Mouse (Mus musculus) lung, embryonic 14.5 days (tissue): ENCODE results near the gene Tsc2. TPM values are rescaled to one million over a fixed set of nuclear protein-coding genes. Genes with fewer than 3 reads are reported as not detected.

Source experiments
- ATAC-seq: fragments of 200-750 bp; cut with Nextera tagmentation; 2 replicates; pipeline ENCODE4 v1.8.0; 2017; ENCODE audit warnings: mild to moderate bottlenecking, moderate TSS enrichment, moderate library complexity; ENCODE audit not compliant: insufficient read depth
- DNase-seq: peaks from one replicate; pipeline ENCODE4 v3.0.0-alpha.2; 2015
- H3K27ac ChIP-seq: fragments of 300-500 bp; sonication (generic); 2 replicates; pipeline ENCODE4 v1.5.1; 2014; ENCODE audit warnings: low read depth, mild to moderate bottlenecking, moderate library complexity
- H3K27me3 ChIP-seq: fragments of 300-500 bp; sonication (generic); 2 replicates; pipeline ENCODE4 v1.6.1; 2014; ENCODE audit warnings: low read length, control low read depth; ENCODE audit not compliant: insufficient read depth
- H3K36me3 ChIP-seq: fragments of 300-500 bp; sonication (generic); 2 replicates; pipeline ENCODE4 v1.6.1; 2014; ENCODE audit warnings: control low read depth; ENCODE audit not compliant: insufficient read depth
- H3K4me1 ChIP-seq: fragments of 300-500 bp; sonication (generic); 2 replicates; pipeline ENCODE4 v1.6.1; 2014; ENCODE audit warnings: antibody characterized with exemption, control low read depth; ENCODE audit not compliant: insufficient read depth
- H3K4me2 ChIP-seq: fragments of 300-500 bp; sonication (generic); 2 replicates; pipeline ENCODE4 v1.6.1; 2014; ENCODE audit warnings: mild to moderate bottlenecking
- H3K4me3 ChIP-seq: fragments of 300-500 bp; sonication (generic); 2 replicates; pipeline ENCODE4 v1.5.1; 2014; ENCODE audit warnings: low read depth, low read length
- H3K9ac ChIP-seq: fragments of 300-500 bp; sonication (generic); 2 replicates; pipeline ENCODE4 v1.6.1; 2014
- H3K9me3 ChIP-seq: fragments of 300-500 bp; sonication (generic); 2 replicates; pipeline ENCODE4 v1.6.1; 2016; ENCODE audit warnings: low read depth, low read length, control low read depth
- CTCF ChIP-seq: IDR thresholded peaks from 2 replicates; pipeline ENCODE4 v1.5.1; 2016; ENCODE audit warnings: antibody characterized with exemption, low read depth
- WGBS: fragments of 180-500 bp; shearing (Covaris S2); extraction: QIAGEN DNeasy Blood & Tissue Kit; methylation state at CpG from one replicate; pipeline ENCODE4 v1.1.7; 2014; 5-methylcytosine and 5-hydroxymethylcytosine counted together
- polyA plus RNA-seq: library from polyadenylated mRNA; unstranded; fragments of >200 nt; fragmentation: Nextera tagmentation; extraction: Ambion mirVana; gene quantifications from 2 replicates; pipeline ENCODE4 v1.2.1, GENCODE M21; 2014

Tsc2 gene
- polyA plus RNA-seq, 1 experiment from 2014 or later: 66.5 TPM

GRCm38 (mm10) chr17:24647493-24647892 is 15.1 kb upstream of the Tsc2 start:
- peak overlapping the region; percentile 25; the same call in 1 of the 2 replicates for H3K4me2 ChIP-seq

DNA sequence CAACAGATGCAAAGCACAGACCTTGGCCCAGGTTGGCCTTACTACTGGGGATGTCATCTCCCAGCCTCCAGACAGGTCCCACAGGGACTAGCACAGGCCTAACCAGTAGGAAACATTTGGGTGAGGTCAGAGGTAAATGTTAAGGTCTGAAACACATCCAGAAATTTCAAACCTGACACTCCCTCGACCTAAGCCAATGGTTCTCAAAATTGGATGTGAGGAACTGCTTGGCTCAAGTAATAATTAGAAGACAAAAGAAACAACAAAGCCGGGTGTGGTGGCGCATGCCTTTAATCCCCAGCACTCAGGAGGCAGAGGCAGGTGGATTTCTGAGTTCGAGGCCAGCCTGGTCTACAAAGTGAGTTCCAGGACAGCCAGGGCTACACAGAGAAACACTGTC is 14.0 kb upstream of the Tsc2 start:
- Histone ChIP-seq H3K4me2 (no peak overlapping the region), H3K36me3 (peaks cover 9% of the 10 kb centered on the region; the same call in 1 of the 2 replicates), H3K9me3 (no peaks in the 10 kb centered on the region), H3K27ac (no peak overlapping the region; the same call in 1 of the 2 replicates), H3K9ac (no peak overlapping the region), H3K27me3 (no peaks in the 10 kb centered on the region), H3K4me1 (peaks cover 24% of the 10 kb centered on the region), H3K4me3 (no peak overlapping the region)
- WGBS: 81% methylated on average over 4 of the region's 4 CpGs
- no peak for ATAC-seq
- no peak for DNase-seq
- no peak for TF ChIP-seq CTCF

More at GRCm38 (mm10) chr17:24647493-24647892, 15.1 kb upstream of the Tsc2 start:
- Histone ChIP-seq H3K4me3 (peak overlapping the region; percentile 2; the same call in 1 of the 2 replicates), H3K36me3 (peaks cover 8% of the 10 kb centered on the region; the same call in 1 of the 2 replicates), H3K9me3 (no peaks in the 10 kb centered on the region), H3K4me1 (peaks cover 24% of the 10 kb centered on the region), H3K27ac (peak overlapping the region; percentile 54; the same call in 1 of the 2 replicates), H3K27me3 (no peaks in the 10 kb centered on the region), H3K9ac (no peak overlapping the region)
- no peak for DNase-seq
- 68% methylated on average over 11 of the region's 11 CpGs for WGBS
- no peak for TF ChIP-seq CTCF
- ATAC-seq: no peak

GRCm38 (mm10) chr17:24645916-24646315 is 13.5 kb upstream of the Tsc2 start:
- Histone ChIP-seq H3K27me3 (no peaks in the 10 kb centered on the region), H3K9ac (no peak overlapping the region), H3K36me3 (peaks cover 10% of the 10 kb centered on the region; the same call in 1 of the 2 replicates), H3K4me2 (no peak overlapping the region), H3K9me3 (no peaks in the 10 kb centered on the region), H3K4me1 (peaks cover 24% of the 10 kb centered on the region), H3K27ac (peak overlapping the region; percentile 84; the same call in 1 of the 2 replicates), H3K4me3 (no peak overlapping the region)
- ATAC-seq (no peak), DNase-seq (no peak)
- 72% methylated on average over 3 of the region's 3 CpGs for WGBS
- TF ChIP-seq CTCF: no peak

DNA sequence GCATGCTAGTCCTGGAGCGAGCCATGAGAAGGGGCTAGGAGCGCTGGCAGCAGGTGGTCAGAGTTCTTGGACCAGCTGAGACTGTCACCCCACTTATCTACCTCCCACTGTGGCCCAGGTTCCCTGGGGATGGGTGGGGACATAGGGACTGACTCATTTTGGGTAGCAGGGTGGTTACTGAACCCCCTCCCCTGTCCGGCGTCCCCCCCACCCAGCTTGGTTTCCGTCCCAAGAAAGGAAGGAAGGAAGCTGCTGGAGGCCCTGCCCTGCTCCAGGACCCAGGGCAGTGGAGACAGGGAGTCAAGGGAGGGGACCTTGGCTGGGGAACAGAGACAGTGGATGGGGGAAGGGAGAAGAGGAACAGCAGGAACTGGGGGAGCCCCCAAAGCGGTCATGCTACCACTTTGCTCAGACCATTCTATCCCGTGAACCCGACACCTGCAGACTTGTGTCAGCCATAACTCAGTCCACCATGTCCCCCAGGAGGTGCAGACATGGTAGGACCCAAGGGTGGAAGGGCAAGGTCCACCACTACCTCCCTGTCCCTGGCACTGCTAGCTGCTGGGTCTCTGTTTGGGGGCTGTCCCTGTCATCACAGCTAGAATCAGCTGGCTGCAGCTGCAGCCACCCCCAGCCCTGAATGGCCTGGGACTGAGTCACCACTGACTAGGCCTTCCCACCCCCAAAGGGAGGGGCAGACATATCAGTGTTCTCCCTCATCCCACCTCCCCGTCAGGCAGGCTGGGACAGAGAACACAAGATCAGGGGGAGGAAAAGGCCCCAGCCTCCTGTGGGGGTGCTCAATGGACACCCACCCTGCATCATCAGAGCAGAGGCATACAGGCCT is 12.7 kb upstream of the Tsc2 start:
- TF ChIP-seq CTCF: no peak

GRCm38 (mm10) chr17:24644030-24644715 is 11.7 kb upstream of the Tsc2 start:
- ATAC-seq (peak; percentile 47; the same call in 1 of the 2 replicates), DNase-seq (peak; percentile 56)
- Histone ChIP-seq H3K36me3 (peaks cover 27% of the 10 kb centered on the region; the same call in 1 of the 2 replicates), H3K9me3 (no peaks in the 10 kb centered on the region), H3K4me1 (peaks cover 22% of the 10 kb centered on the region), H3K4me2 (peak overlapping the region; percentile 38), H3K27ac (peak overlapping the region; percentile 84), H3K27me3 (no peaks in the 10 kb centered on the region), H3K9ac (peak overlapping the region; percentile 40), H3K4me3 (no peak overlapping the region; the same call in 1 of the 2 replicates)
- no peak for TF ChIP-seq CTCF
- WGBS: 28% methylated on average over 7 of the region's 7 CpGs

More for the DNA sequence above, 12.7 kb upstream of the Tsc2 start:
- 69% methylated on average over 9 of the region's 9 CpGs for WGBS
- DNase-seq (no peak), ATAC-seq (no peak)
- peaks cover 18% of the 10 kb centered on the region; the same call in 1 of the 2 replicates for H3K36me3 ChIP-seq
- no peaks in the 10 kb centered on the region for H3K27me3 ChIP-seq
- H3K9ac ChIP-seq: peak overlapping the region; percentile 26; the same call in 1 of the 2 replicates
- H3K9me3 ChIP-seq: no peaks in the 10 kb centered on the region
- H3K4me3 ChIP-seq: no peak overlapping the region
- peak overlapping the region; percentile 38 for H3K4me2 ChIP-seq
- H3K4me1 ChIP-seq: peaks cover 20% of the 10 kb centered on the region
- peak overlapping the region; percentile 84 for H3K27ac ChIP-seq

DNA sequence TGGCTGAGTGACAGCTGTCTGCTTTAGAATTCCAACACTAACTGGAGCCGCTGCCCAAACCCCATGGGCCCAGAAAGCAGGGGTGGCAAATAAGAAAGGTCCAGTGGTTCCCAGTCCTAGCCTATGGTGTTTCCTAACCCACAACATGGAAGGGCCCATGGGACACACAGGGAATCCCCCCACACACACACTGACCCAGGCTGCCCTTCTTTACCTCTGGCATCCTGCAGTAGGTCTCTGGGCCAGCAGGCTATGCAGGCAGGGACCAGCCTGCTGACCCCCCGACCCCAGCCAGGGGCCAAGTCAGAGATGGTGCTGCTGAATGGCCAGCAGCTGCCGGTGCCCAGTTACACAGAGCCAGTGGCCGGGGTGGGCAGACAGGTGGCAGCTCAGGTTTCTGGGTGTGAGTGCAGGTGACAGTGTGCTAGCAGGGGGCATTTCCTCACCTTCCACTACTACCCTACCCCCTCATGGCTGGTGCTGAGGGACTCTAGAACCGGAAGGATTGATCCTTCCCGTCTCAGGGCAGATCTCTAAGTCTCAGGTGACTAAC is 10.4 kb upstream of the Tsc2 start:
- Histone ChIP-seq H3K4me2 (no peak overlapping the region), H3K36me3 (peaks cover 35% of the 10 kb centered on the region; the same call in 1 of the 2 replicates), H3K27ac (no peak overlapping the region), H3K9me3 (no peaks in the 10 kb centered on the region), H3K4me1 (peaks cover 20% of the 10 kb centered on the region), H3K27me3 (no peaks in the 10 kb centered on the region), H3K9ac (no peak overlapping the region), H3K4me3 (no peak overlapping the region)
- no peak for TF ChIP-seq CTCF
- no peak for ATAC-seq
- WGBS: 64% methylated on average over 6 of the region's 6 CpGs
- DNase-seq: no peak
